Mouse (Mus musculus) G1E (cell line): ENCODE results near the gene Sycp2l.

Source experiments
- CTCF ChIP-seq: IDR thresholded peaks from 2 replicates; pipeline ENCODE4 v1.5.1; 2012; ENCODE audit warnings: low read depth, low read length, inconsistent platforms, mixed read lengths
- GATA1 ChIP-seq: IDR thresholded peaks from 2 replicates; pipeline ENCODE4 v1.6.1; 2012; ENCODE audit warnings: borderline replicate concordance, low read length, inconsistent platforms, mixed read lengths
- GATA2 ChIP-seq: IDR thresholded peaks from 2 replicates; pipeline ENCODE4 v1.6.1; 2012; ENCODE audit warnings: low read depth, low read length, inconsistent platforms, borderline replicate concordance
- POLR2AphosphoS5 ChIP-seq: IDR thresholded peaks from 2 replicates; pipeline ENCODE4 v1.6.1; 2012; ENCODE audit warnings: low read depth, low read length, inconsistent platforms; ENCODE audit not compliant: insufficient replicate concordance
- TAL1 ChIP-seq: conservative IDR thresholded peaks from 2 replicates; pipeline ENCODE4 v1.6.1; 2012; ENCODE audit warnings: low read depth, low read length, inconsistent platforms, mixed read lengths

- no peak for TF ChIP-seq CTCF
- TF ChIP-seq GATA1, result no peak
- TF ChIP-seq TAL1, result no peak
- no peak for TF ChIP-seq POLR2AphosphoS5
- no peak for TF ChIP-seq GATA2
These were observed 40.3 kb upstream of the Sycp2l start for GRCm38 (mm10) chr13:41073819-41074218.
